Mouse (Mus musculus): ENCODE results near the gene 6030458C11Rik.

The 6030458C11Rik gene

GRCm38 (mm10) chr15:12824197-12824952, at the start of gene 6030458C11Rik, which contains the start of gene Drosha:
Gene 6030458C11Rik, minus strand, starts transcription at chr15:12824649.
Gene Drosha, plus strand, starts transcription at chr15:12824815.
- peak; percentile 99 to 100 for DNase-seq (ENCODE audit: low spot score in 2 of 2)

- no peak for DNase-seq (ENCODE audit: low spot score in 2 of 2)
Measured at GRCm38 (mm10) chr15:12867269-12867668, 42.8 kb upstream of the 6030458C11Rik start.

DNA sequence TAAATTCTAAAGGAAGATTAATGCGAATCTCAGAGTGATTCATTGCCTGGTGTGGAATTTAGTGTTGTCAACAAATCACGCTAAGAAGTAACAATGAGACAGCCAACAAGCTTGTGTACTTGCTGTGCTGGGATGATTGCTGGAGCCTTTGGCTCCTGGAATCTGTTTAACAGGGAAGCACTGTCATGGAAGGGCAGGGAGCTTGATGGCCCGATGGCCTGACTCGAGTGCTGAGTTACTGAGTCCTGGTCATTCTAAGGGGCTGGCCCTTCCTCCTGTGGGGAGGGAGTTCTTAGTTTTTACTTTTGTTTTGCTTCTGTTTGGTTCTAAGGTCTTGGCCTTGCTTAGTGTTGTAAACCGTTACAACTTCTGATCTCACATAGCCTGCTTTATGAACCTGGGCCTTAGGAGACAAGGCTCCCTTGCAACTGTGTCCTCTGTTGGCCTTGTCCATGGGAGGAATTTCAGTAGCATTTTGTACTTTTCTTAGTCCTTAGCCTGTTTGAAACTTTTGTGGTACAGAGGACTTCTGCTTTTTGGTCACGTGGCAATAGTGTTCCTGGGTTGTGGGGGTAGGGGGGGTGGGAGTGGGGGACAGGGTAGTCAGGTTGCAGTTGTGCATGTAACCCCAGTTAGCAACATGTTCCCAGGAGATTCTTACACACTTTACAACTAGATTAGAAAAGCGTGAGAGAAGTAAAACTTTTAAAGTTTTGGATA, 41.3 kb upstream of the 6030458C11Rik start:
- no peak for DNase-seq (ENCODE audit: low spot score in 2 of 2)

DNA sequence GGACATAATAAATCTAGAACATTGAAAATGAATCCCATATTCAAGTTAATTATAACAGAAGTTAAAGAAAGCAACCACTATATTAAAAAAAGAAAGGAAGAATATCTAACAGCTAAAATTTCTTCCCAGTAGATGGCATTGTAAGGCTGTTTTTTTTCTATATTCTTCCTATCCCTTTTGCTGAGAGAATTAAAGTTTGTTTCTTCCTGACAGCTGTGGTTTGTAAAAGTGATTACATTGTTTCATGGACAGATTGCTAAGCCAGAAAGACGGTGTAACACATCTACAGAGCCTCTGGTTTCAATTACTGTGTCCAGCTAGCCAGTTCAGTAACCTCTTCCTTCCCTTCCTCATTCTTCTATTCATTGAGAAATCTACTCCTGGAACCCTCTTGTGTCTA, 39.2 kb upstream of the 6030458C11Rik start:
- no peak for DNase-seq (ENCODE audit: low spot score in 2 of 2)

DNA sequence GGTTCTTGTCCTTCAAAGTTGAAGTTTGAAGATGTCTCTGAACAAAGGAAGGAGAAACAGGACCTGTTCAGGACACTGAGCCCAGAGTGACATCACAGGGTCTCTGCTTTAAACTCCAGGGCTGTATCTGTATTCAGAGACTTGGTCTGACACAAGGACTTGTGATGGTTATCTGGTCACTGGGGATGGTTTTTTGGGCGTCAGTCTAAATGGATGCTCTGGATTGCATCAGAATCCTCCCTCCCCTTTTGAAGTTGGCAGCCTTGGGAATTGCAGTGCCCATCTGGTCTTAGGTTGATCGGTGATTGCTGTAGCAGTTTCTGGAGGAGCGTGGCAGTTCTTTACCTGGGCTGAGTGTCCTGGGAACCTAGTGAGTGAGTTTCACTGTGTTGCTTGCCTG, 37.6 kb upstream of the 6030458C11Rik start:
- DNase-seq (ENCODE audit: low spot score in 2 of 2), result no peak

- DNase-seq (ENCODE audit: low spot score in 2 of 2), result no peak
Measured at GRCm38 (mm10) chr15:12858645-12859044, 34.2 kb upstream of the 6030458C11Rik start.

GRCm38 (mm10) chr15:12857840-12858516, 33.5 kb upstream of the 6030458C11Rik start:
- DNase-seq (ENCODE audit: low spot score in 2 of 2), result no peak

DNA sequence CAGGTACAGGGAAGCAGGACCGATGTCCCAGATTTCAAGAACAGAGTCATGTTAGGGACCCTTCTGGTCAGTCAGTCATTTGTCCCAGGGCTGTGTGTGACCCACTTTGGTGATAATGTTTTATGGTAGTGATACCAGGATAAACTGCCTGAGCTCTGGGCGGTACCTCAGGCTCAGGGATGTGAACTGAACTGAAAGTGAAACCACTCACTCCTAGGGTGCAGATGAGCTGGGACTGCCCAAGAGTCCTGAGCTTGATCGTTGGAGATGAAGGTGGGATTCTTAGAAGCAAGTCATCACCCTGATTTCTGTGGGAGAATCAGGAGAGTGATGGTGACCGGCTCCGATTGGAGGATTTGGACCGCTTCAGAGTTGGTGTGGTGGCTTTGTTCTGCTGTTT, 32.3 kb upstream of the 6030458C11Rik start:
- no peak for DNase-seq (ENCODE audit: low spot score in 2 of 2)

DNA sequence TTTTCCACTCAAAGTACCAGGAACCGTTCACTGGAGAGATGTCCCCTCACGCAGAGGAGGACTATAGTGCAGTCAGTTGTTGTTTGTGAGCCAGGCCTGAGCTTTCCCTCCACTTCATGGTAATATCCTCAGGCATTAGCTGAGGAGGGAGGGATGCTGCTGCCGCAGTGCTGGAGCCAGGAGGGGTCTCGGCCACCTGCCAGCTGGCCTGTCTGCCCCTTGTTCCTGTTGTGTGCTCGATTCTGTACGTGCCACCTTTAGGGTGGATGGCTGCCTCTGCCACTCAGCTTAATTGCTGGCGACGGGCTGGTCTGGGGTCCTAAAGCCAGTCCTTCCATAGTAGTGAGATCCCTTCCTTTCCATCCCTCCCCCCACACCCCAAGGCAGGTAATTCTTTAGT, 29.0 kb upstream of the 6030458C11Rik start:
- DNase-seq (ENCODE audit: low spot score in 2 of 2), result no peak

DNA sequence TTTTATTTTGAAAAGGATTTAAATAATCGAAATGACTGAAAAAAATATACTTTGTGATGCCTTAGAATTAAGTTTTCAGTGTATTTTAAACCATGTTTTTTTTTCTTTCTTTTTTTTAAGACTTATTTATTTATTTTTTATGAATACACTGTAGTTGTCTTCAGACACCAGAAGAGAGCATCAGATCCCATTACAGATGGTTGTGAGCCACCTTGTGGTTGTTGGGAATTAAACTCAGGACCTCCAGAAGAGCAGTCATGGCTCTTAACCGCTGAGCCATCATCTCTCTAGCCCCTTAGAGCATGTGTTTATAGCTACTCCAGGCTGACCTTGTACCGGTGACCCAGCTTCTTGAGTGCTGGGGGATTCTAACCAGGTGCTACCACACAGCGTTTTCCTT, 24.9 kb upstream of the 6030458C11Rik start:
- no peak for DNase-seq (ENCODE audit: low spot score in 2 of 2)

DNA sequence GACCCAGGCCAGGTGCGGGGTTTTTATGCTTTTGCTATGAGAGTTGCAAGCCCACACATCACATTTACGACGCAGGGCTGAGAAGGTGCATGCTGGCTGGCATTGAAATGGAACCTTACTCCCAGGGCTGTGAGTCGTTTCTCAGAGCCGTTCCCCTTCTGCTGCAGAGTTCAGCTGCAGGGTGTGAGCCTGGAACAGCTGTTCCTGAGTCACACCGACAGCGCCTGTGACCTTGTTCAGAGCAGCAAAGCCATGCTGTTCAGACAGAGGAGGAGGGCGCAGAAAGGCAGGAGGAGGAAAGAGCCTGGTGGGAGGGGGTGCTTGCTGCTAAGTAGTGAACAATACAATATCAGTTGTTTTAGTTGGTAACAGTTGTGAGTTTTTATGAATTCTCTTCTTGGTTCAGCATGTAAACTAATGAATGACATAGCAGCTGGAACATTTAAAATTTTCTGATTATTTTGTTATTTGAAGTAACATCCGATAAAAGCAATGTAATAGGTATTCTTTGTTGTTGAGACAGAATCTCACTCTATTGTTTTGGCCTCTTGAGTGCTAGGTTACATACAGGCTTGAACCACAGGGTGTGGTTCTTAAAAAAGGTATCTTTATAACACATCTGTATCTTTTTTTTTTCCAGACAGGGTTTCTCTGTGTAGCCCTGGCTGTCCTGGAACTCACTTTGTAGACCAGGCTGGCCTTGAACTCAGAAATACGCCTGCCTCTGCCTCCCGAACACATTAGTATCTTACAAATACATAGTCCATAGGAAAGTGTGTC, 23.9 kb upstream of the 6030458C11Rik start:
- DNase-seq (ENCODE audit: low spot score in 2 of 2), result no peak

GRCm38 (mm10) chr15:12842833-12843232, 18.4 kb upstream of the 6030458C11Rik start:
- no peak for DNase-seq (ENCODE audit: low spot score in 2 of 2)

- no peak for DNase-seq (ENCODE audit: low spot score in 2 of 2)
Measured at GRCm38 (mm10) chr15:12840737-12841136, 16.3 kb upstream of the 6030458C11Rik start.

DNA sequence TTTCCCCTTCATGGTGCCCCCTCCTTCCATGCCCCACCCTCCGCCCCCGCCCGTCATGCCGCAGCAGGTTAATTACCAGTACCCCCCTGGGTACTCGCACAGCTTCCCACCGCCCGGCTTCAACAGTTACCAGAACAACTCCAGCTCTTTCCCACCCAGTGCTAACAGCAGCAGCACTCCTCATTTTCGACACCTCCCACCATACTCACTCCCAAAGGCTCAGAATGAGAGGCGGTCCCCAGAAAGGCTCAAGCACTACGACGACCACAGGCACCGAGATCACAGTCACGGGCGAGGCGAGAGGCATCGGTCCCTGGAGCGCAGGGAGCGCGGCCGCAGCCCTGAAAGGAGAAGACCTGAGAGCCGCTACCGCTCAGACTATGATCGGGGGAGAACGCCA, 9.8 kb upstream of the 6030458C11Rik start:
- no peak for DNase-seq (ENCODE audit: low spot score in 2 of 2)

GRCm38 (mm10) chr15:12833385-12833784, 8.9 kb upstream of the 6030458C11Rik start:
- no peak for DNase-seq (ENCODE audit: low spot score in 2 of 2)

- DNase-seq (ENCODE audit: low spot score in 2 of 2), result no peak
Measured at GRCm38 (mm10) chr15:12832599-12832998, 8.2 kb upstream of the 6030458C11Rik start.

GRCm38 (mm10) chr15:12829878-12830277, 5.4 kb upstream of the 6030458C11Rik start:
- no peak for DNase-seq (ENCODE audit: low spot score in 2 of 2)

DNA sequence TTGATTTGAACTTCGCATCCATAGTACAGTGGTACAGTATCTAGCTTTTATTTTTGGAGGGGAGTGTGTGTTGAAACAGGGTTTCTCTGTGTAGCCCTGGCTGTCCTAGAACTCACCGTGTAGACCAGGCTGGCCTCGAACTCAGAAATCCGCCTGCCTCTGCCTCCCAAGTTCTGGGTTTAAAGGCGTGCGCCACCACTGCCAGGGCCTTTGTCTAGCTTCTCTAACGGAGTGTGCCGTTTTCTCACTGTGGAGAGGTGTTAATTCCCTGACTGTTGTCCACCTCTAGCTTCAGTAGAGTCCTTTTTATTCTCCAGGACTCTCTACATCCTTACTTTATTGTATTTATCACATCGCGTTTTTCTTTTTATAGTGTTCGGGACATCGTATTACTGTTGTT, 959 bp upstream of the 6030458C11Rik start:
- no peak for DNase-seq (ENCODE audit: low spot score in 2 of 2)

GRCm38 (mm10) chr15:12824965-12825364, 516 bp upstream of the 6030458C11Rik start:
- no peak for DNase-seq (ENCODE audit: low spot score in 2 of 2)

DNA sequence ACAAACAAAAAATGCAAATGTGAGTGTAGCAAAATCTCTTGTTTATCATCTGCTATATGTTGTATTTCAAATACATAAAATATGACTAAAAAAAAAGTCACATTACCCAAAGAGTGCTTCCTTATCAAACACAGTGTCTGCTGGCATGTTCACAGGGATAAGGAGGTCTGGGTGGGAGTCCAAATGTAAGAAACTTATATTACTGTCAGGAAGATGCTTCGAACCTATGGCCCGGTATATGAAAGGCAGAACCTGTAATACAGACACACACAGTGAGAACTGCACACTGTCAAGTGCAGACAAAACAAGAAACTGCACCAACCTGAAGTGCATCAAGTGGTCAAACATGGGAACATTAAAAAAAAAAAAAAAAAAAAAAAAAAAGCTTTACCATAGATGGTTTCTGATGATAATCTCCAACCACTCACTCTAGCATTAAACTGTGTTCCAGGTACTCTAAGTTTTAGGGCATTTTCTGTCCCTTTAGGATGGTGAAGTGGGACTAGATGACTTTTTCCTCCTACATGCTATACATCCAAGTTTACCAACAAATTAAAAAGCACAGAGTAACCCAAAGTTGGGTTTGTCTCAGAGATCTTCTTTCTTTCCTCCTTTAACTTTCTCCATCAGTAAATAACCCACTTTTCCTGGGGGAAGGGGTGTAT, 862 bp downstream of the 6030458C11Rik start:
- no peak for DNase-seq (ENCODE audit: low spot score in 2 of 2)

Measured in heart, adult 9 months (tissue).